Mouse (Mus musculus): ENCODE measurements around the gene Wnt7b.

GRCm38 (mm10) chr15:85569995-85570734 lies 12.1 kb downstream of the Wnt7b start:
- no peak for TF ChIP-seq CTCF (IDR thresholded peaks at IDR 0.05; ENCODE audit: low read depth, low read length)
- TF ChIP-seq POLR2A (IDR thresholded peaks at IDR 0.05; ENCODE audit: borderline replicate concordance, low read depth, low read length), result no peak
